Mouse (Mus musculus) thymus, adult 2 months (tissue): ENCODE results near the gene Dst. TPM values are rescaled to one million over a fixed set of nuclear protein-coding genes. Genes with fewer than 3 reads are reported as not detected.

Source experiments
- DNase-seq: peaks from one replicate; pipeline ENCODE4 v3.0.0; 2021
- H3K27ac ChIP-seq: fragments of 200-500 bp; 2 replicates; pipeline ENCODE4 v1.5.1; 2012; ENCODE audit warnings: low read length, control low read depth; ENCODE audit not compliant: control insufficient read depth, insufficient read depth
- H3K27me3 ChIP-seq: fragments of 200-500 bp; 2 replicates; pipeline ENCODE4 v1.6.1; 2012; ENCODE audit warnings: mild to moderate bottlenecking, low read length, moderate library complexity, mixed read lengths; ENCODE audit not compliant: control insufficient read depth, insufficient read depth
- H3K36me3 ChIP-seq: fragments of 200-500 bp; 2 replicates; pipeline ENCODE4 v1.6.1; 2012; ENCODE audit warnings: mild to moderate bottlenecking, low read length, moderate library complexity; ENCODE audit not compliant: control insufficient read depth, insufficient read depth
- H3K4me1 ChIP-seq: fragments of 200-500 bp; replicated peaks from 2 replicates; pipeline ENCODE4 v1.6.1; 2012; ENCODE audit warnings: low read length; ENCODE audit not compliant: control insufficient read depth, insufficient read depth
- H3K4me3 ChIP-seq: fragments of 200-500 bp; 2 replicates; pipeline ENCODE4 v1.5.1; 2012; ENCODE audit warnings: mild to moderate bottlenecking, low read length, control low read depth, moderate library complexity; ENCODE audit not compliant: control insufficient read depth, insufficient read depth
- CTCF ChIP-seq: fragments of 200-500 bp; IDR thresholded peaks from 2 replicates; pipeline ENCODE4 v1.5.1; 2012; ENCODE audit warnings: mild to moderate bottlenecking, control low read depth, low read length, moderate library complexity, borderline replicate concordance; ENCODE audit not compliant: control insufficient read depth, poor library complexity, insufficient read depth; ENCODE audit errors: extremely low read depth
- POLR2A ChIP-seq: fragments of 200-500 bp; IDR thresholded peaks from 2 replicates; pipeline ENCODE4 v1.6.1; 2012; ENCODE audit warnings: mild to moderate bottlenecking, low read length, control low read depth, moderate library complexity; ENCODE audit not compliant: control insufficient read depth, poor library complexity, insufficient read depth; ENCODE audit errors: extremely low read depth
- WGBS: fragments of 180-500 bp; shearing (Covaris S2); methylation state at CpG from one replicate; pipeline ENCODE4 v1.1.7; 2018; 5-methylcytosine and 5-hydroxymethylcytosine counted together
- polyA plus RNA-seq: library from polyadenylated mRNA; depleted of rRNA; stranded (reverse); fragments of >200 nt; gene quantifications from 2 replicates; pipeline ENCODE4 v1.2.3, GENCODE M21; 2012

Dst gene
- polyA plus RNA-seq, 1 experiment, result 24.2 TPM

DNA sequence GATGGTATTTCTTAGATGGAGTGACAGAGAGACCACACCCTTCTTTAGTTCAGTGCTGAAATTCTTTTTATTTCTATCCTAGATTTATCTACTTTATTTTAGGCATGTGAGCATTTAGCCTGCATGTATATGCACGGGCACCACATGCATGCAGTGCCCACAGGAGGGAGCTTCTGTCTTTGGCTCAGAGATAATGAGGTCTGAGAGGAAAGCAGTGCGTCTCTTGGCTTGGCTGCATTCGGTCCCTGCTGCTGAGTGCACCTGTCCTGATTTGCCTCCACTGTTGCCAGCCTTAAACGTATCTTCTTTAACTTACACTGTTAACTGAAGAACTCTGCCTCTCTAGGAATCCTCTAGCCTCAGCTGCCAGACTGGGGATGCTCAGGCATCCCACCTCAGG is 189.6 kb downstream of the Dst start:
- no peaks in the 10 kb centered on the region for H3K36me3 ChIP-seq
- H3K27ac ChIP-seq, result no peak overlapping the region
- TF ChIP-seq POLR2A (no peak), CTCF (no peak)
- no peaks in the 10 kb centered on the region for H3K4me1 ChIP-seq
- 90% methylated on average over 4 of the region's 4 CpGs for WGBS
- no peak overlapping the region for H3K4me3 ChIP-seq
- H3K27me3 ChIP-seq, result no peaks in the 10 kb centered on the region
- DNase-seq, result no peak

DNA sequence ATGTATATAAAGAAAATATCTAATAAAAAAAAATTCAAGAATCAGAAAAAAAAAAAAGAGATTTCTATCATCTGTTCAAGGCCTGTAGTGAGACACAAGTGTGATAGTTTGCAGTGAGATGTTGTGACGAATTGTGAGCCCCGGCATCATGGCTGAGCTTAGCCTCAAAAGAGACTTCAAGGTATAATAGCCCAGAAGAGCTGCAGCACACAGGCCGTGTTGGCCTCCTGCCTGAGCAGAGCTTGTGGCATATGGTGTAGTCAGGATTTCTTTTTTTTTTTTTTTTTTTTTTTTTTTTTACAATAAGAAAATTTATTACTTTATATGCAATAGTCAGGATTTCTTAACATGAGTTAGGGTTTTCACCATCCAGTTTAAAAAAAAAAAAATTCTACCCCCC is 191.4 kb downstream of the Dst start:
- no peak for DNase-seq
- Histone ChIP-seq H3K27me3 (no peaks in the 10 kb centered on the region), H3K4me1 (no peaks in the 10 kb centered on the region), H3K4me3 (no peak overlapping the region), H3K27ac (no peak overlapping the region), H3K36me3 (no peaks in the 10 kb centered on the region)
- TF ChIP-seq POLR2A, result no peak
- no peak for TF ChIP-seq CTCF
- WGBS, result 91% methylated on average over 3 of the region's 3 CpGs

DNA sequence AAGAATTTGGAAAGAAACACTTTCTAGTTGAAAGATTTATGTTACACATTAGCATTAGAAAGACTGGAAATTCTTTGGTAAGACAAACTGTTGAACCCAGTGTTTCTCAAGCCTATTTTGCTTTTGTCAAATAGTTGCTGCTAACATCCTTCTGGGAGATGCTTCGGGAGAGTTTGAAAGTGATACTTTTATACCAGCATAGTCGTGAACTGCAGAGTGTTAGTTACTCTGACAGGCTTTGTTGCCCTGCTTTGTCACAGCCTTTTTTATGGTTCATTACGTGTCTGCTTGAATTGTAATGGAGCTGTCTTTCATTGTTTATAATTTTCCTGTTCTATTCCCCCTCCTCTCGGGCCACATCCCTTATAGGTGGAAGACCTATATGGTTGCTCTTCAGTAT is 192.4 kb downstream of the Dst start:
- DNase-seq, result no peak
- no peaks in the 10 kb centered on the region for H3K36me3 ChIP-seq
- WGBS, result 92% methylated on average over 4 of the region's 4 CpGs
- no peak overlapping the region for H3K27ac ChIP-seq
- H3K4me1 ChIP-seq, result no peaks in the 10 kb centered on the region
- no peak overlapping the region for H3K4me3 ChIP-seq
- TF ChIP-seq CTCF, result no peak
- TF ChIP-seq POLR2A, result no peak
- H3K27me3 ChIP-seq, result no peaks in the 10 kb centered on the region

DNA sequence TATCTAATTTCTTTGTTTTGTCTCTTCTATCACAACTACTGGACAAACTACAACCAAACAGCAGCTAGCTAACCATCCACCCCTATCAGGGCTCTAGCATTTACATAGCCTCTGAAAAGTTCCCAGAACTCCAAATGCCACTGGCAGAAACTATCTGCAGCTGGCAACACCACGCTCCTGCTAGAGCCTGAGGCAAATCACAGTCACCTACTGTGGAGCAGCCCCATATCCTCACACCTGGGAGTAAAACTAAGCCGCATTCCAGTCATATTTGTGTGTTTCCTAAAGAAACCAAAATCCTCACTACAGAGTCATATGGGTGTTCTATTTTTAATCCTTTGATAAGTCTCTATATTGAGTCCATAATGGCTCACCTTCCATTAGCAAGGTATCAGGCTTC is 194.6 kb downstream of the Dst start:
- Histone ChIP-seq H3K36me3 (no peaks in the 10 kb centered on the region), H3K27ac (no peak overlapping the region), H3K4me1 (no peaks in the 10 kb centered on the region), H3K4me3 (no peak overlapping the region), H3K27me3 (no peaks in the 10 kb centered on the region)
- 97% methylated on average over 2 of the region's 2 CpGs for WGBS
- DNase-seq, result no peak
- no peak for TF ChIP-seq CTCF
- TF ChIP-seq POLR2A, result no peak

DNA sequence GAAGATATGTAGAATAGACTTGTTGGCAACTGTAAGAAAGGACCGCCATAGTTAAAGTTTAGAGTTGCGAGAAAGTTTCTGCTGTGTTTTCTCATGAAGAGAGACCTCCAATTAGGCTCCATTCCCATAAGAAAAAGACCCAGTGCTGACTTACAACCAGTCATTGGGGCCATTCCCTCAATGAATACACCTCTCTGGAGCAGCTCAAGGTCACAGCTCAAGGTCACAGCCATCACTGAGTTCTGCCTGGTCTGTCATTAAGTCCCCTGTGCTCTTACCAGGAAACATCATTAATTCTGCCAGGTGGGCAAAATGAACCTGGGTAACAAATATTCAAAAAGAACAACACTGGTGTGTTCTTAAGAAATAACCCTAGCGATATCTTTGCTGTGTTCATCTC is 195.2 kb downstream of the Dst start:
- Histone ChIP-seq H3K36me3 (no peaks in the 10 kb centered on the region), H3K4me1 (no peaks in the 10 kb centered on the region), H3K27ac (no peak overlapping the region)

DNA sequence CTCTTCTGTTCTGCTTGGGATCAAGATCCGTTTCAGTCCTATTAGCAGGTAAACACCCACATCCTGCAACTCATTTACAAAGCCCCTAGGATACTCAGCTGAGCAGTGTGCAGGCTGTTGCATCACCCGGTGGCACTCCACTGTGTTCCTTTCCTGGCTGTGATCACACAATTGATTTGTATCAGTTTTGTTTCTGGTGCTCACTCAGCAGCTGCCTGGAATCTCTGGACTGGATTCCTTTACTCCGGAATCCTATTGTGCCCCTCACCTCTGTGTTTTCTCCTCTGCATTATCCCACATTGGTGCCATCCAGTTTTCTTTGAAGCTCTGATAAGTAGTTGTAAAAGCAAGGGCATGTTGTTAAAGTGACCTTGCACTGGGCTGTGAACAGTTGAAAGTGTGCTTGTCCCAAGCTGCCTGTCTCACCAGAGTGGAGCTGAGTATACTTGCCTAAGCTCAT is 195.7 kb downstream of the Dst start:
- DNase-seq, result no peak
- Histone ChIP-seq H3K4me1 (no peaks in the 10 kb centered on the region), H3K27me3 (no peaks in the 10 kb centered on the region), H3K36me3 (no peaks in the 10 kb centered on the region), H3K4me3 (no peak overlapping the region), H3K27ac (no peak overlapping the region)
- 60% methylated on average over 3 of the region's 3 CpGs for WGBS
- TF ChIP-seq POLR2A (no peak), CTCF (no peak)

More for the DNA sequence above, 195.2 kb downstream of the Dst start:
- no peak overlapping the region for H3K4me3 ChIP-seq
- TF ChIP-seq POLR2A (no peak), CTCF (no peak)
- no peak for DNase-seq
- 97% methylated on average over 3 of the region's 3 CpGs for WGBS
- no peaks in the 10 kb centered on the region for H3K27me3 ChIP-seq

DNA sequence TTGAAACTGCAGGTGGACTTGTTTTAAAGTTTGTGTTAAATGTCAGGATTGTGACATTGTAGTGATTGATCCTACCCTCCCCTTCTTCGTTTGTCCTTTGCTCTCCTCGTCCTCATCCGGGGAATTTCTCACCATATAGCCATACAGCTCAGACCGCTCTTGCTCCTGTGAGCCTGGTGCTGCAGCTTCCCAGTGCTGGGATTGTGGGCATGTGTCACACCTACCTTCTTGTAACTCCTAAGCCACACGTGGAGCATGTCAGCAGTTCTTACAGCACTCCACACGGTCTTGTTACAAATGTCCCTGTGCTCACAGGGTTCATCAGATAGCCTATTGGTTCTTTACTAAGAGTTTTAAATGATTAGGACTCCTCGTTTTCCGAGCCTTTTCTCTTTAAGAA is 196.8 kb downstream of the Dst start:
- TF ChIP-seq CTCF (no peak), POLR2A (no peak)
- H3K27me3 ChIP-seq, result no peaks in the 10 kb centered on the region
- H3K36me3 ChIP-seq, result no peaks in the 10 kb centered on the region
- WGBS, result 89% methylated on average over 8 of the region's 8 CpGs
- no peak for DNase-seq
- H3K4me3 ChIP-seq, result no peak overlapping the region
- no peak overlapping the region for H3K27ac ChIP-seq
- H3K4me1 ChIP-seq, result no peaks in the 10 kb centered on the region

DNA sequence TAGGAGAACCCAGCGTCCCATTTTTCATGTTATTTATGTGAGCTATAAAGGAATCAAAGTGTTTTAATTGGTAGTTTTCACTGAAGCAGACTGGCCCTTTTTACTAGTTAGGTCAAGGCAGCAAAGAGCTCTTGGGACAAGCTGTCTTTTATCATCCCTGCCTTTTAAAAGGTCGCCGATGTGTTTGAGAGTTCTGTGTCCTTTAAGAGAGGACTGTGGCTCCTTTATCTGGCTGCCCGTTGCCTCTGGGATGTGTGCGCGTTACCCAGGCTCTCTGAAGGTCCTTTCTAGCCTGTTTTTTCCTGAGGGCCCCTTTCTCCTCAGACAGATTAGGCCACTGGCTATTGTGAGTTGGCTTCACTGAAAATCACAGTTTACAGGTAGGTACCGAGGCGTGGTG is 198.6 kb downstream of the Dst start:
- no peaks in the 10 kb centered on the region for H3K4me1 ChIP-seq
- DNase-seq, result no peak
- no peaks in the 10 kb centered on the region for H3K36me3 ChIP-seq
- no peak overlapping the region for H3K4me3 ChIP-seq
- no peak overlapping the region for H3K27ac ChIP-seq
- no peaks in the 10 kb centered on the region for H3K27me3 ChIP-seq
- WGBS, result 91% methylated on average over 8 of the region's 8 CpGs
- TF ChIP-seq POLR2A (no peak), CTCF (no peak)
